Mouse (Mus musculus): ENCODE data around the gene Vcl.

Vcl gene

DNA sequence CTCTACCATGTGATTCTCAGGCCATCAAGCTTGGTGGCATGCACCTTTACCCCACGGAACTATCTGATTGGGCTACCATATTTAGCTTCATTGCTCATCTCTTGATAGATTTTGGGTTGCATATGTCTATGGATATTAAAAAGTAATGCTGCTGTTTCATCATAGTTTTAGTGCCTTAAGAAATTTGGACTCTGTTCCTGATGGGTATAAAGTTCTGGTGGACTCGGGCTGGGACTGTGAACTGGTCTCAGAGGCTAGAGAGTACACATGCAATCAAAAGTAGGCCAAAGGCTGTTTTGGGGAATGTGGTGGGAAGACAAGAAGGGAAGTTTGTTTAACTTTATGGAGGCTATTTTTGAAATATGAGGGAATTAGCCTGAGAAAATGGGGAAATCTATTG, 16.1 kb downstream of the Vcl start:
- DNase-seq = no peak

DNA sequence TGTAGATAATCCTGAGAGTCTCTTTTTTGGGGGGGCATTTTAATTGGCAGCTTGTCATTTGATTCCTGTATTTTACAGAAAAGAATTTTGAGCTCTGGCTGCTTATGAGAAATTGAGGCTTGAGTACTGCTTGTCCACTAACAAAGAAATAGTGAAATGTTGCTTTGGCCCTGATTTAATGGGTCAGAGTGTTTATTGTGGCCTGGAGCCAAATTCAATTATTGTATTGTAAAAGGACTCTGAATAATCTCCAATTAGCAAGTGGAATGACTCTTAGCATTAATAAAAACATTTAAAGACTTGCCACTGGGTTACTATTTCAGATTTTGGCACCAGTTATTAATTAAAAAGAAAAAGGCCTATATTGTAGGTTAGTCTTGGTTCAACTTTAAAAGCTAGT, 26.8 kb downstream of the Vcl start:
- peak; percentile 25 for DNase-seq

DNA sequence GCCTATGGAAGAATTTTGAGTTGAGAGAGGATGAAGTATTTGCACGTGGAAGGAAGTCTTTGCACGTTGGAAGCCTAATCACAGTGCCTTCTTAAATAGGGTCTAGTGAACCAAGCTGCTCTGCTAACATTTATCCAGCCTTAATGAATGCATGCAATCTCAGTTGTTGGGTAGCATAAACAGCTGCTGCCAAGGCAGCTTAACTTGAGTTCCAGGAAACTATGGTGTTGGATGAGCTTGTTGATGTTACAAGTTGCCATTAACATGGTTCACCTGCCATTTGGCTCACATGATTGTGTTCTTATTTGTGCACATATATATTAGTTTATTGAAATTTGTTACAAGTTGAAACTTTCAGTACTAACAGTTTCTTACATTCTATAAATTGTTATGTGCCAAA, 29.8 kb downstream of the Vcl start:
- no peak for DNase-seq

DNA sequence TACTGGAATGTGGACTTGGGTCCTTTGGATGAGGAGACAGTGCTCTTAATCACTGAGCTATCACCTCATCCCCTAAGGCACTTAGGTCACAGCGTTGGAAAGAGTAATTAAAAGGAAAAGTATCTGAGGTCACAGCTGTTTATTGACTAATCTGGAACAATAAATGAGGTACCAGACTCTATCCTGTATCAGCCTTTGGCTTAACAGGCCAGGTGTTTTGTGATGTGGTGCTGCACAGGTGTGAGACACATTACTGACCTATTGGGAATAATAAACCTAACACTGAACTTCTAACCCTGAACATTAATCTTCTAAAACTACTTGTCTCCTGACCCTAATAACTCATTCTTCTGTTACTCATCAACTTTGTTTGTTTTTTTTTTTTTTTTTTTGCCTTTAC, 33.3 kb downstream of the Vcl start:
- no peak for DNase-seq

DNA sequence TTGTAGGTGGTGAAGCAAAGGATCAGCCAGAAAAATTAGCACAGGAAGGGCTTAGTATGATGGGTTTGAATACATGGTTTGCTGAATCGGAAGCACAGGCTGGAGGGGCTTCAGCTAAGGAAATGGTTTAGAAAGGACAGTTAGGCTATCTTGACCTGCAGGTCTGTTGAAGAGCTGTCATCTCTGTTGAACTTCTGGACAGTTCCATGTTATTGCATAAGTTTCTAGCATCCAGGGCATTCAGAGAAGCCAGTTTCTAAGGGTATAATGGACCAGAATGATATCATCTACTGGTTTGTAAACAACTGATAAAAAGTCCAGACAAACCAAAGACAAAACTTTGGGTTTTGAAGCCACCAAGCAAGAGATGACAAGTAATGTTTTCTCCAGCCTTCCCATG, 33.7 kb downstream of the Vcl start:
- no peak for DNase-seq

DNA sequence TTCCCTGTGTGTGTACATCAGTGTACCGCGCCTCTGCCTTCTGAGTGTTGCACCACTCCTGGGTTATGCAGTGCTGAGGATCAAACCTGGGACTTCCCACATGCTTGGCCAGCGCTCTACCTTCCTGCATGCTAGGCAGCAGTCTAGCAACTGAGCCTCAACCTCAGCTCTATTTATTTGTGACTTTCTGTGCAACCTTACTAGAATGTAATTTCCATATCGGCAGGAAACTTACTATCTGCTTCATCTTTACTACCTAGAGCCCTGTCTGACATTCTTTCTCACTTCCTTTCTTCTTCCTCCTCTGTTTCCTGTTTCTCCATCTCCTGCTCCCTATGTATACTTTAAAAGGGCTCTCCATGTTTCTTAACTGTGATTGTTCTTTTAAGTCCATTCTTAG, 34.7 kb downstream of the Vcl start:
- no peak for DNase-seq

DNA sequence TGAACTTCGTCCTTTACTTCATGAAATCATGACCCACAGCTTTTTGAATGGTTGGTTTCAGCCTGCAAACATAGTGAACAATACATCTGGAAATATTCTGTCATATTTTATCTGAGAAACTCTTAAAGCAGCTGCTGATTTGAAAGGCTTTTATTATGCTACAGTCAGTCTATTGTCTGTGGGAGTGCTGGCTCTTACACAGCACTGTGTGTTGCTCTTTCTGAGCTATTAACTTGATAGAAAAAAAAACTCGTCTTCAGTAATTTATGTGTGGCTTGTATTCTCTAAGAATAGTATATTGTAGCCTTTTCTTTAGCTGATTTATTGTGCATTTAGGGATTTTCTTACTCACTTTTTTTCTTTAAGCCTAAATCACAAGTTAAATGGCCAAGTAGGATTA, 35.1 kb downstream of the Vcl start:
- no peak for DNase-seq

DNA sequence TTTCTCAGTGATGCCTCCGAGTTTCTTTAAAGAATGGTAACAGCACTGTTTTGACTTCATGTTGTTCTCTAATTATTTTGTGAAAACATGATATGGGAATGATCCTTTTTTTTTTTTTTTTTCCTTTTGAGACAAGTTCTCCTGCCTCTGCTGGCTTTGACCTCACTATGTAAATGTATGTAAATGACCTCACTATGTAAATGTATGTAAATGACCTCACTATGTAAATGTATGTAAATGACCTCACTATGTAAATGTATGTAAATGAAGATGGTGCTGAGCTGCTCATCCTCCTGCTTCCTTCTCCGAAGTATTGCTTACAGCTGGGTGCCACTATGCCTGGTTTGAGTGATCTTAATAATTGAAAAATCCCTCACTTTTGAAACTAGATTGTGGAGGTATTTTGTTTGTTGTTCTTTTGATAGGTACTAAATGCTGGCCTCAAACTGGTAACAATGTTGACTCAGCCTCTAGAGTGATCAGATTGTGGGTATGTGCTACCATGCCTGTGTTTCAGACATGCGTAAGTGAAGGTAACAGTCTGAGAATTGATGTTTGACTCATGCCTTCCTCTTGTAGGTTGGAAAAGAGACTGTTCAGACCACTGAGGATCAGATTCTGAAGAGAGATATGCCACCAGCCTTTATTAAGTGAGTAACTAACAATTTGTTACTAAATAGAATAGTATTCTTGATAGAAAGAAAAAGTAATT, 37.9 kb downstream of the Vcl start:
- DNase-seq = no peak

DNA sequence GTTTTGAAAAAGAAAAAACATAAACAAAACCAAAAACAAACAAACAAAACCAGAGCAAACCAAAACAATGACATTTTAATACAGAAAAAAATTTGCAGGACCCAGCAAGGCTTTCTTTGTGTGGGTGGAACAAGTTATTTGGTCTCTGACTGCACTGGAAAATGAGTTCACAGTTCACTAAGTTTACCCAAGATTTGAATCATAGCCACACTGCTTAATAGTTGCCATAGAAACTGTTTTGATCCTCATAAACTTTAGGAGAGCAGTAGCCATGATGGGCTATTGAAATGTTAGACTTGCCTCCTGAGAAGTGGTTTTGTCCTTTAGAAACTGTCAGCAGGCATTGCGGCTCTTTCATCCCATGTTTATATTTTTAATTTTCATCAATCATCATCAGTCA, 39.9 kb downstream of the Vcl start:
- no peak for DNase-seq

DNA sequence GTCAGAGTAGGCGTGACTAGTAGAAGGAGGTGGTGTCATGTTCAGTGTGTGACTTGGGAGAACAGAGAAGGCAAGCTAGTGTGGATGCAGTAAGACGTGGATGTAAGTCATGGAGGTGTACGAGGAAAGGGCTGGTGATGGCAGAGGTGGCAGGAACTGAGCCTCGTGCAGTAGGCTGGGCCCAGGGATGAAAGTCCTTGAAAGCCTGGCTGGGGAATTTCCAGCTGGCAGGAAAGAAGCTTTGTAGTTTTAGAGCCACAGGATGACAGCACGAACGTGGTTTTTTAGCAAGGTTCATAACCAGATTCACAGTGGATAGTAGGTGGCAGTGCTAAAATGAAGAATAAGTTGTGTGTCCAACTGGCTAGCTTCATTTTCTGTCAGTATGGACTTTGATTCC, 41.2 kb downstream of the Vcl start:
- DNase-seq = peak; percentile 26

DNA sequence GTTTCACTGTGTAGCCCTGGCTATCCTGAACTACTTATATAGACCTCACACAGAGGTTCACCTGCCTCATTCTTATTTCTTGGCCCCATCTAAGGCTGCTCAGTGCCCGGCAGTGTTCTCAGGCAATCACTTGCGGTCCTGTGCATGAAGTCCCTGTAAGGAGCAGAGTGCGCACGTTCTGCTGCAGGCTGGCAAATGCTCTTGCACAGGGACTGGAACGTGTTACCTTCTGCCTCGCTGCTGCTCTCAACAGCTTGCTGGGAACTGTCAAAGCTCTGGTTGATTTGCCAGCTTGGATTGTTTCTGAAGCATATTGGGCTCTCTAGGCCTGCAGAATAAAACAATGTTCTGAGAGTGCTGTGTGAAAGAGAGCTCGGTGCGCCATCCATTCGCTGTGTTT, 41.7 kb downstream of the Vcl start:
- peak; percentile 77 for DNase-seq

DNA sequence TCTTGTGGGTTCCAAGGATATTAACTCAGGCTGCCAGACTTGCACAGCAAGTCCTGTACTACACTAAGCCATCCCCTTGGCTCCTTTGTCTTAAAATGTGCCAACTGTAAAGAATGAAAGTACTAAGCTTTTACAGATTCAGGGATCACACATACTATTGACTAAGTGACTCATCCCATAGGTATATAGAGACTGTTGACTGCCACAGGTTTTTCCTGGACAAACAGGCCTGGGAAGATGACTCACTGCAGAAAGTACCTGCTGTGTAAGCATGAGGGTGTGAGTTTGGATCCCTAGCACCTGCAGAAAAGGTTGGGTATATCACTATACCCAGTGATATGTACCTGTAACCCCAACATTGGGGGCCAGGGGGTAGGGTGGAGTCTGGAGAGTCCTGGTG, 44.6 kb downstream of the Vcl start:
- DNase-seq = no peak

DNA sequence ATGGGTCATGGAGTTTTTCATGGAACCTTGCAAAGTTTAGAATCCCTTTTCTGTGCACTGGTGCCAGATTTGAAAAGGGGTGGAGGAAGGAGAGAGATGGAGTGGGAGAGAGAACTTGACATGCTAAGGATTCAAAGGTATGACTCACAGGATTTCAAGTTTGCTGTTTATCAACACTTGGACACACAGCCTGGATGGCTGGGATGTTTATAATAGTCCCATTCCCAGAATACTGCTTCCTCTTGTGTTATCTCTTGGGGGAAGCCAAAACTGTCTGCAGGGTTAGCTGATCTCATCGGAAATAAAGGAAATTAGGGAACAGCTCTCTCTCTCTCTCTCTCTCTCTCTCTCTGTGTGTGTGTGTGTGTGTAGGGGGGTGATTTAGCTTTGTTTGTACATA, 47.5 kb downstream of the Vcl start:
- DNase-seq = no peak

DNA sequence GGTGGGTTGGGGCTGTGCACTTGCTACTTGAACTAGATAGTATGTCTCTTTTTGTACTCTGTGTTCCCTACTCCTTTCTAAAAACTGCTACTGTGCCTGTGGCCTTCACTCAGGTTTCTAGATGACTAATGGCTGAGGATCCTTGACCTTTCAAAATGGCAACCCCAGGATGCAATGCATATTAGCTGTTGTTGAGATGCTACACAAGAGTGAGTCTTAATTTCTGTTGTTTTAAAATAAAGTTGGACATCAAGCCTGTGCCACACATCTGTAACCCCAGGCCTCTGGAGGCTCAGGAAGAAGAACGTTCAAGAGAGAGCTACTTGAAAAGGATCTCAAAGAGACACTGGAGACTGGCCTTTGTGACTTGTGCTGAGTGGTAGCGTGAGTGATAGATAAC, 48.5 kb downstream of the Vcl start:
- DNase-seq = no peak

DNA sequence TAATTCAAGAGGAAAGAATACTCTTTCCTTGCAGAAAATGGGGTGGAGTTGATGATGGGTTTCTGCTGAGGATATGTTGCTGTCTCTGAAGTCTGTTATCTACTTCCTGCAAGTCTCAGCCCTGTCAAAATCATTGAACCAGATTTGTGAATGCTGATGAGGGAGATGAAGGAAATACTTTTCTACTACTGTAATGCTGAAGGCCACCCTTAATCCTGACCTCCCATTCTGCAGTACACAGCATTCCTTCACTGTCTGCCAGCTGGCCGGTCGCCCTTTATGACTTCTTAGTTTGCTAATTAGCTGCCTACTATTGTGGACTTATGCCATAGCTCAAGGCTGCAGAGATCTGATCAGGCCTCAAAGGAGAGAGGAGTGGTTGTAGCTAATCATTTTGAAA, 54.6 kb downstream of the Vcl start:
- peak; percentile 37 for DNase-seq

DNA sequence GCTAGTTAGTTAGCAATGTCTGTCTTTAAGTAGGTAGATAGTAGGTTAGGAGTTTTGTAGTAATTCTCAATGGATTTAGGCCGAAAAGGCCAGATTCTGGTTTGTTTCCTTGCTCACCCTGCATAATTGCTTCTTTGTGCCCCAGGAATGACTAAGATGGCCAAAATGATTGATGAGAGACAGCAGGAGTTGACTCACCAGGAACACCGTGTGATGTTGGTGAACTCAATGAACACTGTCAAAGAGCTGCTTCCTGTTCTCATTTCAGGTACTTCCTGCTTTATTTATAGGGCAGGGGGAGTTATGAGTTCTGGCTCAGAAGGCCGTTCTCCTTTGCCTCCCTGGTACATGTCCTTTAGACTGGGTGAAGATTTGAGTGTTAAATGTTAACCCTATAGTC, 56.3 kb downstream of the Vcl start:
- DNase-seq = no peak

DNA sequence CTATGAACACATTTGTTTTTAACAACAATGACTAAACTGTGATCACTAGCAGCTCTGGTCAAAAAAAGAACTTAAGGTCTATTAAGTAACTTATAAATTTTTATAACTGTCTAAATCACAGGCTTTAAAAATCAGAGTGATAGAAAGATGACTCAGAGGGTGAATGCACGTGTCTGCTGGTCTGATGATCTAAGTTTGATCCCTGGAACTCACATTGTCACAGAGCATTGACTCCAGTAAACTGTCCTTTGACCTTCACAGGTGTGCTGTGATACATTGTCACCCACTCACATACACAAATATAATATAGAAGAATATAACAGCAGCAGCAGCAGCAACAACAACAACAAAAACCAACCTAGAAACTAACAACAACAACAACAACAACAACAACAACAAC, 62.3 kb downstream of the Vcl start:
- no peak for DNase-seq

DNA sequence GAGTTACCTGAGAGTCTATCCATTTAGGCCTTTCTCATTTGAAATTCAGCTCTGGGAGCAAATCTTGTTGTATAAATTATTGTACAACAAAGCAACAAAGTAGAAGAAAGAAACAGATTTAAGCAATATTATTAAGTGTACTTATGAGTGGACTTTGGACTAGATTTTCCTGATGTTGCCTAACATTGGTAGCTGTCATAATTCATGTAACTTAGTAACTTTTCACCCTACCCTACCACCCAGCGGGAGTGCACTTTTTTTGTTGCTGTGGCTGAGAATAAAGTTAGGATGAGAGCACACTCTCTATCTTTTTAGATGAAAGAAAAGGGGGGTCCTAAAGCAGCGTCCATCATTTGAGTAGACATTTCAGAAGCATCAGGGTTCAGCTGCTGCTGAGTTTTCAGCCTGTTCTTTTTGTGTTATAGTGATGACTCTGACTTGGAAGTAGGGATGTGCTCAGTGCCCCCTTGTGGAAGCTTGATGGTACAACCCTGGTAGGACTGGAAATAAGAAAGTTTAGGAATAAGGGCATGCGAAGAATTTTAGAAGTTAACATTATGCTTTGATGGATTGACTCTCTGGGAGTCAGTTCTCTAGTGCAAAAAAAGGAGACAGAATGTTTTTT, 64.0 kb downstream of the Vcl start:
- peak; percentile 62 for DNase-seq

DNA sequence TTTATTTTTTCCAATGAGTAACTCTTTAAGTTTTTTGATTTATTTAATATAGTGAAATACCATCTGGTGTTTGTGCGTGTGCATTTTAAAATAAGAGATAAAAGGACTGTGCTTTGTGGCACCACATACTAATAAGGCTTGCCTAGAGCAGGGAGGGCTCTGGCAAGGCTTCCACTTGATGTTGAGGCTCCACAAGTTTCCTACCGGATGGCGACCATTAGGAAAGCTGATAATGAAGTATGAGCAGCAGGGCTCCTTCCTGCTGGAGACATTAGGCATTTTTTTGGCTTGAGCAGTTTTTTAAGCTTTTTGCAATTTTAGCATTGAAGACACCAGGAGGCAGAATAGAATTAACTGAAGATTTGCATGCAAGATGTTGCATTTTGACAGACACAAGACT, 65.3 kb downstream of the Vcl start:
- DNase-seq = no peak

DNA sequence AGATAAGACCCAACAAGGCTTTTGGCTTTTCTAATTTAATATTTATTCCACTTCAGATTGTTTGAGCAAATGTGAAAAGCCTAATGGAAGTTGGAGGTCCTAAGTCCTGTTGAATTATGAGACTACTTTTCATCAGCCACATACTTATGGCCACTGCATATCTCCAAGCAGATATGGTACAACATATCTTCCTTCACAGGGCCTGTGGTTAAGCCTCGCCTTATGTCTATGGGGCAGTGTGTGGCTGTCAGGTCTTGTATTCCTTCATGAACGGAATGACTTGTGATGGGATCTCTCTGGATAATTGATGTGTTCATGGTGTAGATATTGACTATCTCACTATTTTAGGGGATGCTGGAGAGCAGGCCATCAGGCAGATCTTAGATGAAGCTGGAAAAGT, 66.3 kb downstream of the Vcl start:
- DNase-seq = no peak

DNA sequence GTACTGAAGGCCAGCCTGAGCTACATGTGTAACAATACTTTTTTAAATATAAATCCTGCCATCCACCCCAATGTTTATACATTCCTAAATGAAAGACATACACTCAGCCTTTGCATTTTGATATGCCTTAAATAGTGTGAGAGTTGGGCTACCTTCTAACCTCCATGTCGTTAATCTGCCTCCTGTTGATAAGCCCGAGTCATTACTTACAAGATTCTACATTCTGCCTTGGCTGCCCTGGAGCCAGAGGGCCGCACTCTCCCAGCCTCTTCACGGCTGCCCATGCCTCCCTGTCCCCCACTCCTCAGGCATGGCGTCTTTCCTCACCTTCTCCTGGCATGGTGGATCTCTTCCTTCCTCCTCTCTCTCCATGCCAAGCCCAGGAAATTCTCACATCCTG, 67.2 kb downstream of the Vcl start:
- DNase-seq = no peak

DNA sequence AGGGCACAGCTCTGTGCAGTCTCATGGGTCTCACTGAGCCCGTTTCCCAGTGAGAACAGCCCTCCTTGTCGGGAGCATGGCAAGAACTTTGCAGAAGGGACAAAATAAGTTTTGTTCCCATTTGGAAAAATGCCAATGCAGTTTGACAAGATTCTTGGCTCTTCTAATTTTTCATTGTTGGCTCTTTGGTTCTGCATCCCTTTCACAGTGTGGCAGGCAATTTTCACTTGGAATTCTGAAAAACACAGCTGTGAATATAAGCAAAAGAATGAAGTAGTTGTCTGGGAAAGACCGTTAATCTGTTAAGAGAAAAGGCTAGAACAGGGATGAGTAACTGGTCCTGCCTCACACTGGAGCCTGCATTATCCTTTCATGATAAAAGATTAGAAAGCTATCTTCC, 68.3 kb downstream of the Vcl start:
- peak; percentile 16 for DNase-seq

DNA sequence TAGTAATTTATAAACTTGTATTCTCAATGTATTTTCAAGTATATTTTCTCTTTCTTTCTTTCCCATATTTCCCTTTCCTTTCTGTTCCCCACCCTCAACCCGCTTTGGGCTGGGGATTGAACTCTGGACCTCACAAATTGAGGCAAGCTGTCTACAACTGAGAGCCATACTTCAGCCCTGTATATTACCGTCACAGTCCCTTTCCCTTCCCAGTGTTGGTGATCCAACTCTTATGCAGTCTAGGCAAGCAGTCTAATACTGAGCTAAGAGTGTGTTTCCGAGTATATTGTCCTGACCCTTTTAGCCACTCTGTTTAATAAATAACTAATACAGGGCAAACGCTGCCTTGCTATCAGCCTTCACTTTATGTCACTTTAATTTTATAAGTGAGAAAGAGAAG, 70.4 kb downstream of the Vcl start:
- DNase-seq = no peak

DNA sequence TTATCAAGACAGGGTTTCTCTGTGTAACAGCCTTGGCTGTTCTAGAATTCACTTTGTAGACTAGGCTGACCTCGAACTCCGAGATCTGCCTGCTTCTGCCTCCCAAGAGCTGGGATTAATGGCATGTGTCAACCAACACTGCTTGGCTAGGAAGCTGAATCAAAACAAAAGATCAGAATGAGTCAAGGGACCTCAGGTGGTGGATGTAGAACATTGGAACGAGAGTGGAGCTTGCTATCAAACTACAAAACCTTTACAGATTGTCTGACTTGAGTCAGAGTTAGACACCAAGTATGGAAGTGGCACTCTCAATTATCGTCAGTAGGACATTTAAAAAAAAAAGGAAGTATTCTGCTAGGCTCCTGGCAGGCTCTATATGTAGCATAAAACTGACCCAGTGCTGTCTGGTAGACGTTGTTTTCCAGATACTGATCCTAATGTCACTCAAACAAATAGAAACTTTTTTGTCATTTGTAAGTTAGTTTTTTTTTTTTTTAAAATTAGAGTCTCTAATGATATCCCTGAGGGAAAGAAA, 84.7 kb downstream of the Vcl start:
- no peak for DNase-seq

DNA sequence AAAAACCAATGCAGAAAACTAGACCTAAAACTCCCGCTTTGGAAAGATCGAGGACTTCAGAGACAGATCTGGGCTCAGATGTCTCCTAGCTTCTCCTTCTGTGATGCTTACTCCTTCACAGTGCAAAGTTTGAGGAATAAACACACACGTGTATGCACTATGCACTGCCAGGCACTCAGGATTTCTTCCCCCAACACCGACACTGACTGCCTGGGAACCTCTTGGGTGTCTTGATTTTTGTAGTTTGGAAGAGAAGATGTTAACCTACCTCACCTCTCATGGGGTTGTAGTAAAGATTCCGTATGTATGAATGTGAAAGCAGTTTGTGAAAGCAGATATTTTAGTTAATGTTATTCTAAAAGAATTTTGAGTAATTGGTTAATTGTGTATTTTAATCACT, 88.7 kb downstream of the Vcl start:
- no peak for DNase-seq
